Mouse (Mus musculus): ENCODE data around the gene Sh2d6. TPM values are rescaled to one million over a fixed set of nuclear protein-coding genes. Genes with fewer than 3 reads are reported as not detected.
A peak's percentile ranks its signal among the peaks of the same experiment; 100 is the strongest.

The Sh2d6 gene
- not detected in 2 replicates for polyA plus RNA-seq (2015; fragmentation: Nextera tagmentation; extraction: Ambion mirVana)

- DNase-seq = no peak
- no peaks in the 10 kb centered on the region for H3K9me3 ChIP-seq (replicated peaks)
- no peak within 1 kb of the TSS for H3K9ac ChIP-seq
- H3K27ac ChIP-seq = no peak within 1 kb of the TSS
- no peaks in the 10 kb centered on the region; the same call in 1 of the 2 replicates for H3K4me1 ChIP-seq (replicated peaks)
- no peaks in the 10 kb centered on the region for H3K27me3 ChIP-seq
- H3K36me3 ChIP-seq = no peaks in the 10 kb centered on the region
- no peak within 1 kb of the TSS for H3K4me2 ChIP-seq
- ATAC-seq (ENCODE audit: low read depth) = no peak
- WGBS (ENCODE audit: insufficient replicate concordance) = 67% methylated on average over 5 of the region's 5 CpGs
- H3K4me3 ChIP-seq (replicated peaks) = no peak within 1 kb of the TSS
Measured at GRCm38 (mm10) chr6:72521607-72522006, at the start of gene Sh2d6. Sh2d6 (minus strand) TSS chr6:72521707.

GRCm38 (mm10) chr6:72570644-72571397, 49.3 kb upstream of the Sh2d6 start:
- no peak overlapping the region for H3K4me2 ChIP-seq
- H3K36me3 ChIP-seq = peaks cover 8% of the 10 kb centered on the region; the same call in 1 of the 2 replicates
- H3K4me3 ChIP-seq (replicated peaks) = no peak overlapping the region
- H3K4me1 ChIP-seq (replicated peaks) = 0 out of 2 replicates have a peak, but pooled peaks cover under 1% of the 10 kb centered on the region
- no peaks in the 10 kb centered on the region for H3K9me3 ChIP-seq (replicated peaks)
- ATAC-seq (ENCODE audit: low read depth) (no peak), DNase-seq (no peak)
- WGBS (ENCODE audit: insufficient replicate concordance) = 79% methylated on average over 10 of the region's 10 CpGs
- H3K27me3 ChIP-seq = no peaks in the 10 kb centered on the region
- no peak overlapping the region for H3K9ac ChIP-seq
- H3K27ac ChIP-seq = no peak overlapping the region

- no peak overlapping the region for H3K4me2 ChIP-seq
- DNase-seq = no peak
- H3K27me3 ChIP-seq = no peaks in the 10 kb centered on the region
- whole genome bisulfite sequencing (ENCODE audit: insufficient replicate concordance) = 84% methylated on average over 10 of the region's 10 CpGs
- no peak overlapping the region for H3K4me3 ChIP-seq (replicated peaks)
- no peaks in the 10 kb centered on the region for H3K9me3 ChIP-seq (replicated peaks)
- H3K4me1 ChIP-seq (replicated peaks) = 0 out of 2 replicates have a peak, but pooled peaks cover 4% of the 10 kb centered on the region
- no peak overlapping the region for H3K27ac ChIP-seq
- ATAC-seq (ENCODE audit: low read depth) = no peak
- no peak overlapping the region for H3K9ac ChIP-seq
- H3K36me3 ChIP-seq = peaks cover 8% of the 10 kb centered on the region; the same call in 1 of the 2 replicates
Measured at GRCm38 (mm10) chr6:72568736-72569135, 47.2 kb upstream of the Sh2d6 start.

GRCm38 (mm10) chr6:72567508-72567907, 46.0 kb upstream of the Sh2d6 start:
- H3K4me1 ChIP-seq (replicated peaks) = 0 out of 2 replicates have a peak, but pooled peaks cover 4% of the 10 kb centered on the region
- no peak for DNase-seq
- ATAC-seq (ENCODE audit: low read depth) = no peak
- no peak overlapping the region for H3K27ac ChIP-seq
- H3K36me3 ChIP-seq = peaks cover 8% of the 10 kb centered on the region; the same call in 1 of the 2 replicates
- no peaks in the 10 kb centered on the region for H3K9me3 ChIP-seq (replicated peaks)
- WGBS (ENCODE audit: insufficient replicate concordance) = 64% methylated on average over 5 of the region's 5 CpGs
- H3K4me2 ChIP-seq = no peak overlapping the region
- no peak overlapping the region for H3K4me3 ChIP-seq (replicated peaks)
- no peak overlapping the region for H3K9ac ChIP-seq
- no peaks in the 10 kb centered on the region for H3K27me3 ChIP-seq

- H3K36me3 ChIP-seq = peaks cover 8% of the 10 kb centered on the region; the same call in 1 of the 2 replicates
- 0 out of 2 replicates have a peak, but pooled peaks cover 4% of the 10 kb centered on the region for H3K4me1 ChIP-seq (replicated peaks)
- WGBS (ENCODE audit: insufficient replicate concordance) = 6% methylated on average over 4 of the region's 4 CpGs
- no peak overlapping the region for H3K4me3 ChIP-seq (replicated peaks)
- H3K4me2 ChIP-seq = no peak overlapping the region
- no peak overlapping the region for H3K27ac ChIP-seq
- H3K9ac ChIP-seq = no peak overlapping the region
- DNase-seq = peak; percentile 68
- peak; percentile 41; the same call in 1 of the 2 replicates for ATAC-seq (ENCODE audit: low read depth)
- no peaks in the 10 kb centered on the region for H3K9me3 ChIP-seq (replicated peaks)
- no peaks in the 10 kb centered on the region for H3K27me3 ChIP-seq
Measured at GRCm38 (mm10) chr6:72566044-72566443, 44.5 kb upstream of the Sh2d6 start.

- Histone ChIP-seq H3K4me3 (replicated peaks) (no peak overlapping the region), H3K4me1 (replicated peaks) (0 out of 2 replicates have a peak, but pooled peaks cover 4% of the 10 kb centered on the region), H3K4me2 (no peak overlapping the region), H3K27me3 (no peaks in the 10 kb centered on the region), H3K9me3 (replicated peaks) (no peaks in the 10 kb centered on the region), H3K36me3 (0 out of 2 replicates have a peak, but pooled peaks cover 8% of the 10 kb centered on the region), H3K9ac (no peak overlapping the region), H3K27ac (no peak overlapping the region)
- WGBS (ENCODE audit: insufficient replicate concordance) = 69% methylated on average over 7 of the region's 7 CpGs
- ATAC-seq (ENCODE audit: low read depth) (no peak), DNase-seq (no peak)
Measured at GRCm38 (mm10) chr6:72565506-72565905, 44.0 kb upstream of the Sh2d6 start.

- no peak overlapping the region for H3K27ac ChIP-seq
- H3K36me3 ChIP-seq = no peaks in the 10 kb centered on the region
- ATAC-seq (ENCODE audit: low read depth) = no peak
- H3K4me3 ChIP-seq (replicated peaks) = no peak overlapping the region
- H3K9me3 ChIP-seq (replicated peaks) = no peaks in the 10 kb centered on the region
- WGBS (ENCODE audit: insufficient replicate concordance) = 77% methylated on average over 5 of the region's 5 CpGs
- H3K9ac ChIP-seq = no peak overlapping the region
- 0 out of 2 replicates have a peak, but pooled peaks cover 4% of the 10 kb centered on the region for H3K4me1 ChIP-seq (replicated peaks)
- no peak for DNase-seq
- H3K4me2 ChIP-seq = no peak overlapping the region
- no peaks in the 10 kb centered on the region for H3K27me3 ChIP-seq
Measured at GRCm38 (mm10) chr6:72562894-72563293, 41.4 kb upstream of the Sh2d6 start.

GRCm38 (mm10) chr6:72562486-72562885, 41.0 kb upstream of the Sh2d6 start:
- Histone ChIP-seq H3K27me3 (no peaks in the 10 kb centered on the region), H3K9ac (no peak overlapping the region), H3K4me2 (no peak overlapping the region), H3K36me3 (no peaks in the 10 kb centered on the region), H3K27ac (no peak overlapping the region), H3K4me3 (replicated peaks) (no peak overlapping the region), H3K9me3 (replicated peaks) (no peaks in the 10 kb centered on the region), H3K4me1 (replicated peaks) (0 out of 2 replicates have a peak, but pooled peaks cover 4% of the 10 kb centered on the region)
- DNase-seq = no peak
- ATAC-seq (ENCODE audit: low read depth) = no peak
- 64% methylated on average over 6 of the region's 6 CpGs for WGBS (ENCODE audit: insufficient replicate concordance)

GRCm38 (mm10) chr6:72560801-72561200, 39.3 kb upstream of the Sh2d6 start:
- 76% methylated on average over 8 of the region's 8 CpGs for WGBS (ENCODE audit: insufficient replicate concordance)

GRCm38 (mm10) chr6:72553079-72553412, 31.5 kb upstream of the Sh2d6 start:
- Histone ChIP-seq H3K9me3 (replicated peaks) (no peaks in the 10 kb centered on the region), H3K36me3 (no peaks in the 10 kb centered on the region), H3K4me3 (replicated peaks) (peak overlapping the region; percentile 53), H3K4me2 (peak overlapping the region; percentile 75), H3K9ac (peak overlapping the region; percentile 64), H3K4me1 (replicated peaks) (peaks cover 53% of the 10 kb centered on the region), H3K27me3 (0 out of 2 replicates have a peak, but pooled peaks cover 6% of the 10 kb centered on the region), H3K27ac (peak overlapping the region; percentile 65)
- DNase-seq (no peak), ATAC-seq (ENCODE audit: low read depth) (peak; percentile 8; the same call in 1 of the 2 replicates)
- WGBS (ENCODE audit: insufficient replicate concordance) = 21% methylated on average over 8 of the region's 8 CpGs

More at GRCm38 (mm10) chr6:72560801-72561200, 39.3 kb upstream of the Sh2d6 start:
- Histone ChIP-seq H3K4me1 (replicated peaks) (0 out of 2 replicates have a peak, but pooled peaks cover 3% of the 10 kb centered on the region), H3K9ac (no peak overlapping the region), H3K4me3 (replicated peaks) (no peak overlapping the region), H3K4me2 (no peak overlapping the region), H3K27ac (no peak overlapping the region), H3K27me3 (no peaks in the 10 kb centered on the region), H3K9me3 (replicated peaks) (no peaks in the 10 kb centered on the region), H3K36me3 (no peaks in the 10 kb centered on the region)
- ATAC-seq (ENCODE audit: low read depth) = no peak
- DNase-seq = no peak

- 14% methylated on average over 27 of the region's 27 CpGs for WGBS (ENCODE audit: insufficient replicate concordance)
- H3K27ac ChIP-seq = peak overlapping the region; percentile 65
- ATAC-seq (ENCODE audit: low read depth) (peak; percentile 76), DNase-seq (peak; percentile 34)
- no peaks in the 10 kb centered on the region for H3K9me3 ChIP-seq (replicated peaks)
- H3K4me2 ChIP-seq = peak overlapping the region; percentile 75
- H3K9ac ChIP-seq = peak overlapping the region; percentile 64
- 0 out of 2 replicates have a peak, but pooled peaks cover 6% of the 10 kb centered on the region for H3K27me3 ChIP-seq
- H3K36me3 ChIP-seq = no peaks in the 10 kb centered on the region
- peaks cover 55% of the 10 kb centered on the region for H3K4me1 ChIP-seq (replicated peaks)
- peak overlapping the region; percentile 53 for H3K4me3 ChIP-seq (replicated peaks)
Measured at GRCm38 (mm10) chr6:72552171-72553078, 30.9 kb upstream of the Sh2d6 start.

Data from liver, embryonic 13.5 days (tissue).